Mouse (Mus musculus) testis, adult 2 months (tissue): ENCODE measurements at regions not wholly inside any gene's neighbourhood (a gene's known extent, or its start where the extent isn't known, plus 50 kb on each side); places are given as distances from the start of the nearest gene placed in this dataset.

Source experiments
- H3K27ac ChIP-seq: fragments of 200-500 bp; 2 replicates; pipeline ENCODE4 v1.5.1; 2012; ENCODE audit warnings: low read depth, low read length; ENCODE audit not compliant: control insufficient read depth, insufficient read depth
- H3K27me3 ChIP-seq: fragments of 200-500 bp; 2 replicates; pipeline ENCODE4 v1.6.1; 2012; ENCODE audit warnings: mild to moderate bottlenecking, low read length, moderate library complexity; ENCODE audit not compliant: control insufficient read depth, insufficient read depth
- H3K36me3 ChIP-seq: fragments of 200-500 bp; 2 replicates; pipeline ENCODE4 v1.6.1; 2012; ENCODE audit warnings: mild to moderate bottlenecking, low read length; ENCODE audit not compliant: control insufficient read depth, insufficient read depth
- H3K4me1 ChIP-seq: fragments of 200-500 bp; 2 replicates; pipeline ENCODE4 v1.6.1; 2012; ENCODE audit warnings: low read length; ENCODE audit not compliant: control insufficient read depth, insufficient read depth
- H3K4me3 ChIP-seq: fragments of 200-500 bp; 2 replicates; pipeline ENCODE4 v1.5.1; 2012; ENCODE audit warnings: low read depth, mild to moderate bottlenecking, low read length, moderate library complexity, mixed read lengths; ENCODE audit not compliant: control insufficient read depth
- CTCF ChIP-seq: fragments of 200-500 bp; IDR thresholded peaks from 2 replicates; pipeline ENCODE4 v1.5.1; 2012; ENCODE audit warnings: low read depth, mild to moderate bottlenecking, inconsistent platforms, low read length, moderate library complexity; ENCODE audit not compliant: control insufficient read depth, insufficient read depth, insufficient replicate concordance
- POLR2A ChIP-seq: fragments of 200-500 bp; IDR thresholded peaks from 2 replicates; pipeline ENCODE4 v1.6.1; 2012; ENCODE audit warnings: low read depth, mild to moderate bottlenecking, inconsistent platforms, low read length, moderate library complexity; ENCODE audit not compliant: control insufficient read depth

DNA sequence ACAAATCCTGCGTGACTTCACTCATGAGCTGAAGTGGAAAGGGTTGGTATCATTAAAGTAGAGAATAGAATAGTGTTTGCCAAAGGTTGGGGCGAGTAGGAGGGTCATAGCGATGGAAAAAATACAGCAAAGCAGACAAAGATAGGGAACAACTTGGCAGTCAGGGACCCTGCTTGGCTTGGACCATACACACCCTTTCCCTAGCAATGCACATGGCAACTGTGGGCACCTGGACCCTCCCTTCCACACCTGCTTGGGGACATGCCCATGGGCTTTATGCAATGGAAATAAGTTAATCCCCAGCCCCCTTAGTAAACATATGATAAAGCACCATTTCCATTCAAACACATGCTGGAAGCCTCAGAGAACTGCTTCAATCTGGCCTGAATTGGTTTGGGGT, 62.2 kb upstream of the Mboat1 start:
- Histone ChIP-seq H3K27me3 (no peaks in the 10 kb centered on the region), H3K27ac (no peak overlapping the region), H3K36me3 (no peaks in the 10 kb centered on the region), H3K4me1 (no peaks in the 10 kb centered on the region), H3K4me3 (no peak overlapping the region)
- TF ChIP-seq POLR2A = no peak
- TF ChIP-seq CTCF = no peak

- H3K36me3 ChIP-seq = no peaks in the 10 kb centered on the region
- no peak overlapping the region for H3K4me3 ChIP-seq
- H3K27ac ChIP-seq = no peak overlapping the region
- H3K27me3 ChIP-seq = no peaks in the 10 kb centered on the region
- TF ChIP-seq POLR2A = no peak
- TF ChIP-seq CTCF = no peak
- no peaks in the 10 kb centered on the region for H3K4me1 ChIP-seq
Observed at GRCm38 (mm10) chr13:30069397-30069796, 66.9 kb upstream of the Mboat1 start.

- Histone ChIP-seq H3K4me3 (no peak overlapping the region), H3K36me3 (no peaks in the 10 kb centered on the region), H3K27me3 (no peaks in the 10 kb centered on the region), H3K27ac (no peak overlapping the region), H3K4me1 (no peaks in the 10 kb centered on the region)
- TF ChIP-seq POLR2A = no peak
- TF ChIP-seq CTCF = no peak
Observed at GRCm38 (mm10) chr13:30067581-30068375, 68.5 kb upstream of the Mboat1 start.

- no peaks in the 10 kb centered on the region for H3K4me1 ChIP-seq
- H3K27me3 ChIP-seq = no peaks in the 10 kb centered on the region
- H3K27ac ChIP-seq = no peak overlapping the region
- no peaks in the 10 kb centered on the region for H3K36me3 ChIP-seq
- no peak overlapping the region for H3K4me3 ChIP-seq
- TF ChIP-seq POLR2A (no peak), CTCF (no peak)
Observed at GRCm38 (mm10) chr13:30065520-30065919, 70.8 kb upstream of the Mboat1 start.

- no peak overlapping the region for H3K4me3 ChIP-seq
- H3K36me3 ChIP-seq = no peaks in the 10 kb centered on the region
- H3K27me3 ChIP-seq = no peaks in the 10 kb centered on the region
- H3K4me1 ChIP-seq = no peaks in the 10 kb centered on the region
- no peak overlapping the region for H3K27ac ChIP-seq
- TF ChIP-seq POLR2A (no peak), CTCF (no peak)
Observed at GRCm38 (mm10) chr13:30063741-30064140, 72.5 kb upstream of the Mboat1 start.

- no peak overlapping the region for H3K27ac ChIP-seq
- TF ChIP-seq CTCF (no peak), POLR2A (no peak)
- H3K27me3 ChIP-seq = no peaks in the 10 kb centered on the region
- no peak overlapping the region for H3K4me3 ChIP-seq
- H3K36me3 ChIP-seq = no peaks in the 10 kb centered on the region
- H3K4me1 ChIP-seq = no peaks in the 10 kb centered on the region
Observed at GRCm38 (mm10) chr13:30062285-30062684, 74.0 kb upstream of the Mboat1 start.

DNA sequence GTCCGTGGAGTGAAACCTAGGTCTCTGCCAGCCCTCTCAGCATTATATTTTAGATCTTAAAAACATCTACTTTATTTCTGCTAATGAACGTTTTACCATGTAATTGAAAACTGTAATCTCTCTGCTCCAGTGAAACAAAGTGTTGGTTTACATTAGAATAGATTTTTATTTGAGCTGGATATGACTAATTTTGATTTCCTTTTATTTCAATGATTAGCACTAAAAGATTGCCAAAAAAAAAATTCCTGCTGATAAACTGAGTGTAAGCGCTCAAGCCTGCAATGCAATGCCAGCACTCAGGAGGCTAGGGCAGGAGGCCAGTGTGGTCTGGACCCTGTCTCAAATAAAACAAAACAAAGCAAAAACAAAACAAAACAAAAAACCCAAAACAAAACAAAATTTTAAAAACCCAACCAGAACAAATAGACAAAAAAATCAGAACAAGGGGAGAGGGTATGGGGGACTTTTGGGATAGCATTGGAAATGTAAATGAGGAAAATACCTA, 69.3 kb upstream of the E2f3 start:
- no peak for TF ChIP-seq CTCF
- no peak for TF ChIP-seq POLR2A
- H3K4me3 ChIP-seq = no peak overlapping the region

More for the DNA sequence above, 69.3 kb upstream of the E2f3 start:
- H3K36me3 ChIP-seq = no peaks in the 10 kb centered on the region
- H3K27me3 ChIP-seq = no peaks in the 10 kb centered on the region
- H3K4me1 ChIP-seq = peaks cover 9% of the 10 kb centered on the region
- H3K27ac ChIP-seq = no peak overlapping the region
